Mouse (Mus musculus) megakaryocyte, adult 5-6 weeks (primary cell): ENCODE results near the gene Mei1. TPM values are rescaled to one million over a fixed set of nuclear protein-coding genes. Genes with fewer than 3 reads are reported as not detected.
"Not testable (repeated sequence)": the region's sequence is repeated elsewhere in the genome, so short reads cannot be mapped to it uniquely, and the experiment has no call there.

ENCODE experiments used
- ATAC-seq: 2 replicates; pipeline ENCODE4 v1.8.0; 2016; ENCODE audit warnings: mild to moderate bottlenecking, inconsistent platforms; ENCODE audit not compliant: poor library complexity, severe bottlenecking
- total RNA-seq, 2 experiments: library from RNA; stranded (forward) in 1 of 2; stranded (reverse) in 1 of 2; fragments of 153-499, 151-499 nt in 1 of 2; fragments of 221-1000, 200-1000 nt in 1 of 2; gene quantifications; 2 replicates each; pipeline versions ENCODE4 v1.2.3 to v1.2.4; 2015 to 2017

Gene Mei1
- total RNA-seq, 2 experiments from 2014 or later: not detected

GRCm38 (mm10) chr15:82081161-82081560 lies 11.4 kb downstream of the Mei1 start:
- ATAC-seq: 0 out of 2 replicates have a peak, but pooled peaks have one; percentile 18

DNA sequence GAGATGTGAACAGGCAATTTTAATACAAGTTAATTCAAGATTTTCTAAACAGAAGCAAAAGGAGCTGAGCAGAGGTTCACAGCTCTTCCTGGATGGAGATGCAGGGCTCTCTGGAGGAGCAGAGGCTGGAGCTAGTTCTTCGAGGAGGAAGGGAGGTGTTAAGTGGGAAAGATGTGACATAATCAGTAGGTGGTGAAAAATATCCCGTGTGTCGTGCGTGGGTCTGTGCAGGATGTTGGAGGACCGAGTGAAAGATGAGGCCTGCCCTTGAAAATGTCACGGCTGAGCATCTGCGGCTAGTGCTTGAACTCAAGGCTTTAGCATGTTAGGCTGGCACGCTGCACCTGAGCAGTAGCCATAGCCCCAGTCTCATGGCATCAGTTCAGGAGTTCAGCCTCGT lies 15.8 kb downstream of the Mei1 start:
- ATAC-seq: no peak

GRCm38 (mm10) chr15:82086131-82086530 lies 16.3 kb downstream of the Mei1 start:
- ATAC-seq: no peak

DNA sequence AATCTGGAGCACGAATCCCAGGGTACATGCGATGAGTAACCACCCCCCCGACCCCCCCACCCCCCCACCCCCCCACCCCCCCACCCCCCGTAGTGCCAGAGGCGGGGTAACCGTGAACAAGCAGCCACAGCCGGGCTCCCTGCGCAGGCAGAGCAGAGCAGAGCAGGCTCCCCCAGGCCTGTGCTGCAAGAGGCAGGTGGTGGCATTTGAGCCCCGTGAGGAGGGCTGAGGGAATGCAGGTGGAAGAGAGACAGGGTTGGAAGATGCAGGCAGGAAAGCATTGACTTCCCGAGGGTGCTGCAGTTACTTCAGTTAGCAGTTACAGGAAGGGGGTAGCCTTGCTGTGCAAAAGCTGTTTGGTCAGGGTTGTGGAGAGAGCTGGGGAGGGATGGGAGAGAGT lies 17.5 kb downstream of the Mei1 start:
- no peak for ATAC-seq

- ATAC-seq: no peak
These were observed 21.3 kb downstream of the Mei1 start for GRCm38 (mm10) chr15:82091061-82091460.

DNA sequence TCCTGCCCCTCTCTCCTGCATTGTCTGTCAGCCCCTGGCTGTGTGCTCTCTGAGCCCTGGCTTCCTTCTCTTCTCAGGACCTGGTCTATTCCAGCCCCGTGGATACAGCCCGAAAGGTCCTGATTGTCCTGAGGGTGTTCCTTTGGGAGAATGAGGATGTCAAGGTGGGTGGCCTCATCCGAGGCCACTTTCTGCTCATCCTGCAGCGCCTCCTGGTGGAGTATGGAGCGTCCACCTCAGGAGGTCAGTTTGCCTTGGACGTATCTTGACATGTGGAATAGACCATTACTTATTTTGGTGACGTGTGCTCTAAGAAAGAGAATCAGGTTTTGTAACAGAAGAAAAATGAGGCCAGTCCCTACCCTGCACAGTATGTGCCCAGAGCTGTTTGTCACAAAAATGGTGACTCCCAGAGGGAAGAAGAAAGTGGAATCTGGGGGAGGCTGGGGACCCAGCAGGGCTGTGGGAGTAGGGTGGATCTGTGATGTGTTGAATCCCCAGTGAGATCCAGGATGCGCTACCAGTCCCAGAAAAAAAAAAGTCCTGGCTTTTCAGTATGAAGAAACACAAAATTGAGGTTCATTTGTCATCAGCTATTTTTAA lies 37.3 kb downstream of the Mei1 start:
- no peak for ATAC-seq

GRCm38 (mm10) chr15:82120544-82120943 lies 50.7 kb downstream of the Mei1 start:
- no peak for ATAC-seq

- not testable (repeated sequence) for ATAC-seq
These were observed 56.9 kb downstream of the Mei1 start for GRCm38 (mm10) chr15:82126690-82127089.

- ATAC-seq: peak; percentile 98
These were observed 57.9 kb downstream of the Mei1 start, which contains the start of gene Ccdc134 for GRCm38 (mm10) chr15:82127426-82128374. TSS of gene Ccdc134 (plus strand) at chr15:82127922.

DNA sequence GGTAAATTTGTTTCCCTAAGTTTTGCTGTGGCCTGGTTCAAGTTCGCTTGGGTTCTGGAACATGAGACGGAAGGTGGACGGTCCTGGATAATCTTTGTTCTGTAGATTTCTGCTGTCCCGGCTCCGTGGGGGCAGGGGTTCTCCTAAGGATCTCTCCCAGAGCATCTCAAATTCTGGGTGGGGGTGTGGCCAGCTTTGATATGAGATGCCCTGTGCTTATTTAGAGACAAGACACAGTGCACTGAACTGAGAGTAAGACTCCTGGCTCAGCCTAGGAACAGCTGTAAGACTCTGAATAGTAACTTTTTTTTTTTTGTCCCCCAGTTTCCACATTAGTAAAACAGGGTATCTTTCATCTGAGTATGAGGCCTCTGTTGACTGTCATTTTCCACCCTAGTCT lies 58.6 kb downstream of the Mei1 start:
- no peak for ATAC-seq

- ATAC-seq: no peak
These were observed 60.8 kb downstream of the Mei1 start for GRCm38 (mm10) chr15:82130599-82130998.

DNA sequence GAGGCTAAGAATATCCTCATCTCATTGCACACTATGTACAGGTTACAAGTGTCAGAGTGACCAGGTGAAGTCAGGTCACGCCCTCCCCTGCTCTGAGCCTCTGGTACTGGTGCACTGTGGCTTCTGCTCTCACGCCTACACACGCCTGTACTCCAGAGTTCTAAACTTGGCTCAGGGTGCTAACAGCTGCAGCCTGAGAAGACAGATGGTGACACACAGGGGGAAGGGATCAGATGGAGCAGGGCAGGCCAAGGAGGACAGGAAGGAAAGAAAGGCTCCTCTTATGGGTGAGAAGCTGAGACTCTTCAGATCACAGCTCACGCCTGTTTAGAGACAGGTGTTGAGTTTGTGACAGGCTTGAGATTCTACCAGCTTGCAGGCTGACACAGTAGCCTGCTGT lies 65.6 kb downstream of the Mei1 start:
- ATAC-seq: no peak

GRCm38 (mm10) chr15:82138565-82138964 lies 68.8 kb downstream of the Mei1 start:
- ATAC-seq: peak; percentile 95

DNA sequence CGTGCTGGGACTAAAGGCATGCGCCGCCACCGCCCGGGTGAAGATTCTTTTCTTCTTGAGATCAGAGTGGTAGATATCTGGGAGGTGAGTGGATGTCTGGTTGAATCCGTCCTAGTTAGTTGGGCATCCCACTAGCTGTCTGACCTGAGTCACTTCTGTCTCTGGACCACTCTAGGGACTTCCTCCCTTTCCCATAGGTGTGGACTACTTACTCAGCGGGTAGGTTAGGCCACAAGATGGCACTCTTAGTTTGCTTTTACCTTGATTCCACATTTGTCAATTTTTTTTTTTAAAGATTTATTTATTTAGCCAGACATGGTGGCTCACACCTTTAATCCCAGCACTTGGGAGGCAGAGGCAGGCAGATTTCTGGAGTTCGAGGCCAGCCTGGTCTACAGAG lies 69.4 kb downstream of the Mei1 start:
- ATAC-seq: peak; percentile 47

DNA sequence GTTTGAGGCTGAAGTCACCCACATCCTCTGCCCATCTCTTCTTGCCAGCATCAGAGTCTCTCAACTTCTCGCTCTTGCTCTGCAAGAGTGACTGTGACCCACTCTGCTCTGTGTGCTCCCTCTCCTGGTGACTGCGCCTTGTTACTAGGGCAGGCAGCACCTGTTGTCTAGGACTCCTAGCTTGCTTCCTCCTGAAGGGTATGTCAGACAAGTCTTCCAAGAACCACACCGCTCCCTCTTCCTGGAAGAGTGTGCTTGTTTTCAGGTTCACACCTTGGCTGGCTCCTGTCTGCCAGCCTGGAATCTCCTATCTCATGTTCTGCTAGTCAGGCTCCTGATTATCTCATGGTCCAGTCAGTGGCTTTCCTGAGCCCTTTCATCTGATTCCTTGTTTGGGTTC lies 70.6 kb downstream of the Mei1 start:
- ATAC-seq: no peak

DNA sequence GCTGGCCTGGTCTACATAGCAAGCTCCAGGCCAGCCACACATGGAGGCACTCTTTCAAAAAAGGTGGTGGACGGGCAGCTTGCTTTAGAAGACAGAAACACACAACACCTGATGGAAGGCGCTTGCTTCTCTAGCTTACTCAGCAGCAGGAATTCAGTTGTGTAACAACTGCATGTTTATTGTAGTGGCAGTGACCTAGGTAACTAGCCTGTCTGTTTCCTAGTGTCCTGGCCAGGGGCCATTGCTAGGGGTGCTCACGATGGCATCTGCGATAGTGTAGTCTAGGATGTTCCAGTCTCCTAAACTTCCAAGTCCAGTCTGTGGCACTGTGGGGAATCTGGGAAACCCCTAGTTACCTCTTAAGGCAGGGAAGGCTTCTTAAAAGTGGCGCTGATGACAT lies 74.4 kb downstream of the Mei1 start:
- ATAC-seq: no peak

- ATAC-seq: no peak
These were observed 75.6 kb downstream of the Mei1 start for GRCm38 (mm10) chr15:82145408-82145807.

GRCm38 (mm10) chr15:82145851-82146769 lies 76.3 kb downstream of the Mei1 start:
- no peak for ATAC-seq

GRCm38 (mm10) chr15:82146770-82147610 lies 77.2 kb downstream of the Mei1 start, which contains the start of gene Srebf2:
TSS of gene Srebf2 (plus strand) at chr15:82147181.
- ATAC-seq: peak; percentile 93

DNA sequence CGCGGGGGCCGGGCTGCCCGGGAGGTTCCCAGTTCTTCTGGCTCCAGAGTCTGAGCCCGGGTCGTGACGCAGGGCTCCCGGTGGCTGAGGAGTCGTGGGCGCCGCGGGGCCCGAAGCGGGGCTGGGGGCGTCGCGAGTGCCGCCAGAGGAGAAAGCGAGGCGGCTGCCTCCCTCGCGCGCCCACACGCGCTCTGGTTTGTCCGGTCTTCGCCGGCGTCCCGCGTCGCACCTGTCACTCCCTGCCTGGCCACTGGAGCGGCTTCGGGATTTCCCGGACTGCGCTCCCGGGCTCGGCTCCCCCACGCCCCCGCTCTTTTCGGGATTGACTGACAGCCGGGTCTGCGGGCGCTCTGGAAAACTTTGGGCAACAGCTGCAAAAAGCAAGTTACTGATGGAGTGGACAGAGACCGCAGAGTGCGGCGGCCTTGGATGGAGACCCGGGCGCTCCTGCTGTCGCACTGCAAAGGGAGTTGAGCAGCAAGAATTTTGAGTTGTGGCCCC lies 77.9 kb downstream of the Mei1 start:
- ATAC-seq: 0 out of 2 replicates have a peak, but pooled peaks have one; percentile 6
